Mouse (Mus musculus): Measurements from ENCODE around the gene Klk1b5. TPM values are rescaled to one million over a fixed set of nuclear protein-coding genes. Genes with fewer than 3 reads are reported as not detected.
"Not testable (repeated sequence)": the region's sequence is repeated elsewhere in the genome, so short reads cannot be mapped to it uniquely, and the experiment has no call there.

Gene Klk1b5
- polyA plus RNA-seq (2012; rRNA removed) (not detected in 2 replicates), polyA plus RNA-seq (2014; fragmentation: Nextera tagmentation; extraction: Ambion mirVana) (not detected in 2 replicates)

- DNase-seq (ENCODE audit: low read depth in 3 of 3, low spot score in 3 of 3) (no peak), ATAC-seq (ENCODE audit: insufficient read depth) (no peak)
- H3K27me3 ChIP-seq (ENCODE audit: control insufficient read depth, insufficient read depth, low read length): no peaks in the 10 kb centered on the region
- H3K27ac ChIP-seq: no peak within 1 kb of the TSS
- no peak within 1 kb of the TSS for H3K9ac ChIP-seq (replicated peaks)
- WGBS (ENCODE audit: insufficient replicate concordance): 41% methylated on average over 1 of the region's 1 CpGs
- no peak within 1 kb of the TSS for H3K4me2 ChIP-seq (ENCODE audit: low read depth)
- H3K9me3 ChIP-seq (ENCODE audit: control insufficient read depth, low read length): no peaks in the 10 kb centered on the region
- 0 out of 4 replicates have a peak, but pooled peaks cover 0 to under 1% of the 10 kb centered on the region in 2 experiments for H3K4me1 ChIP-seq (replicated peaks; ENCODE audit: control insufficient read depth in 2 of 2, insufficient read depth in 2 of 2, low read length in 1 of 2)
- no peak for TF ChIP-seq EP300 (IDR thresholded peaks at IDR 0.05; ENCODE audit: low read depth)
- no peak for TF ChIP-seq CTCF (IDR thresholded peaks at IDR 0.05; ENCODE audit: low read depth)
- no peak within 1 kb of the TSS for H3K4me3 ChIP-seq (ENCODE audit: insufficient read depth in 1 of 2, low read depth in 2 of 2, low read length in 2 of 2)
- no peaks in the 10 kb centered on the region for H3K36me3 ChIP-seq (replicated peaks; ENCODE audit: control insufficient read depth, insufficient read depth, low read depth)
These were observed at the start of gene Klk1b5 for GRCm38 (mm10) chr7:44215645-44216044. Gene Klk1b5, plus strand, starts transcription at chr7:44215945.

DNA sequence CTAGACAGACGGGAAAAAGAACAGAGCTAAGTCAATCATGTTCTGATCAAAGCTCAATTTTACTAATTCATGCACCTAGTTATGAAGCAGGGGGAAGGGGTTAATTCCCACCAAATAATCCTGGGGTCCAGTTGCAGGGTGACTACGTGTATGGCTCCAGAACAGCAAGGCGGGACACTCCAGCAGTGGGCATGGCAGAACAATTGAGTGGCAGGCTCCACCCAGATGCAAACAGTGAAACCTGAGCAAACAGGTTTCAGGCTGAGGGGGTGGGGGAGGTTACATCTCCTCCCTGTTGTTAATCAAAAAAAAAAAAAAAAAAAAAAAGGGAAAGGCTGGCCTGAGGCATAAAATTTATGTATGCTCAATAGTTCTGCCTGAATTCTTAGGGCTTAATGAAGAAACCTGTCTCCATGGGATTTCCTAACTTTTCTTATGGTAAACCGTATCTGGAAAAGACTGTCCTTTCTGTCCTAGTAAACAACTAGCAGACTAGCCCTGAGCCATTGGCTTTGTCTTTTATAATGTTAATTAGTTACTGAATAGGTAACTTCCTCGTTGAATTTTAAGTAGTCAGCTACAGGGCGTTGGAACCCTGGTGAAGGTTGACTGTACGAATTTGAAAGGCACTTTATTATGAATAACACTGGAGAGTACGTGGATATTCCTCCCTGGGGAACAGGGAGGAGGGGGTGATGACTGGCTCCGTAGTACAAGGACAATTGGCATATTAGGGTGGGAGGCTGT is 36.3 kb upstream of the Klk1b5 start:
- DNase-seq (ENCODE audit: low read depth in 3 of 3, low spot score in 3 of 3) (no peak), ATAC-seq (ENCODE audit: insufficient read depth) (no peak)
- Histone ChIP-seq H3K4me3 (ENCODE audit: insufficient read depth in 1 of 2, low read depth in 2 of 2, low read length in 2 of 2) (no peak overlapping the region), H3K9ac (replicated peaks) (no peak overlapping the region), H3K4me2 (ENCODE audit: low read depth) (no peak overlapping the region), H3K27me3 (ENCODE audit: control insufficient read depth, insufficient read depth, low read length) (no peaks in the 10 kb centered on the region), H3K9me3 (ENCODE audit: control insufficient read depth, low read length) (no peaks in the 10 kb centered on the region), H3K4me1 (replicated peaks; ENCODE audit: control insufficient read depth in 2 of 2, insufficient read depth in 2 of 2, low read length in 1 of 2) (no peaks in the 10 kb centered on the region), H3K27ac (no peak overlapping the region), H3K36me3 (replicated peaks; ENCODE audit: control insufficient read depth, insufficient read depth, low read depth) (no peaks in the 10 kb centered on the region)
- no peak for TF ChIP-seq CTCF (IDR thresholded peaks at IDR 0.05; ENCODE audit: low read depth)
- TF ChIP-seq EP300 (IDR thresholded peaks at IDR 0.05; ENCODE audit: low read depth): no peak
- WGBS (ENCODE audit: insufficient replicate concordance): 61% methylated on average over 9 of the region's 9 CpGs

- not testable (repeated sequence) for H3K9ac ChIP-seq (replicated peaks); H3K4me3 ChIP-seq (ENCODE audit: insufficient read depth in 1 of 2, low read depth in 2 of 2, low read length in 2 of 2); DNase-seq (ENCODE audit: low read depth in 3 of 3, low spot score in 3 of 3); H3K4me1 ChIP-seq (replicated peaks; ENCODE audit: control insufficient read depth in 2 of 2, insufficient read depth in 2 of 2, low read length in 1 of 2); H3K36me3 ChIP-seq (replicated peaks; ENCODE audit: control insufficient read depth, insufficient read depth, low read depth); ATAC-seq (ENCODE audit: insufficient read depth); H3K4me2 ChIP-seq (ENCODE audit: low read depth); H3K27ac ChIP-seq; H3K27me3 ChIP-seq (ENCODE audit: control insufficient read depth, insufficient read depth, low read length); H3K9me3 ChIP-seq (ENCODE audit: control insufficient read depth, low read length)
- 49% methylated on average over 8 of the region's 8 CpGs for WGBS (ENCODE audit: insufficient replicate concordance)
These were observed 29.2 kb upstream of the Klk1b5 start for GRCm38 (mm10) chr7:44186516-44186915.

- H3K9me3 ChIP-seq (ENCODE audit: control insufficient read depth, low read length); H3K27ac ChIP-seq; DNase-seq (ENCODE audit: low read depth in 3 of 3, low spot score in 3 of 3); H3K36me3 ChIP-seq (replicated peaks; ENCODE audit: control insufficient read depth, insufficient read depth, low read depth); ATAC-seq (ENCODE audit: insufficient read depth); H3K9ac ChIP-seq (replicated peaks); H3K27me3 ChIP-seq (ENCODE audit: control insufficient read depth, insufficient read depth, low read length); H3K4me1 ChIP-seq (replicated peaks; ENCODE audit: control insufficient read depth in 2 of 2, insufficient read depth in 2 of 2, low read length in 1 of 2); H3K4me3 ChIP-seq (ENCODE audit: insufficient read depth in 1 of 2, low read depth in 2 of 2, low read length in 2 of 2); H3K4me2 ChIP-seq (ENCODE audit: low read depth): not testable (repeated sequence)
These were observed 27.8 kb upstream of the Klk1b5 start, which contains the start of gene Klk1b24 for GRCm38 (mm10) chr7:44187936-44188335. Gene Klk1b24, plus strand, starts transcription at chr7:44188236.

DNA sequence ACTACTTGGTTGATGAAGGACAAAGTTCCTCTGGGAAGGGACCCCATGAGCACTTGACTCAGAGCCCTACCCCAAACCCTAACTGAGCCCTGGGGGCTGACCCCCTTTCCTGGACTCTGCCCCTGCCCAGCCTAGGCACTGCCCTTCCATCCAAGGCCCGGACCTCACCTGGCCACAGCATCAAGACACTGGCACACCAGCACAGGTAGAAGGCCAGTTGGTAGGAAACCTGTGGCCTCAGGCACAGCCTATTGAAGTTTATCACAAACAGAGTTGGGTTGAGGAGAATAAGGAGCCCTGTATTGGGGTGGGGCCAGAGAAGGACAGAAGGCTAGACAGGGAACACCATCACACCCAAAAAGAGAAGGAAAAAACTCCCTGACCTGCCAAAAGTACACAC is 22.3 kb upstream of the Klk1b5 start:
- not testable (repeated sequence) for H3K4me2 ChIP-seq (ENCODE audit: low read depth); H3K9me3 ChIP-seq (ENCODE audit: control insufficient read depth, low read length); ATAC-seq (ENCODE audit: insufficient read depth); H3K27me3 ChIP-seq (ENCODE audit: control insufficient read depth, insufficient read depth, low read length); H3K4me1 ChIP-seq (replicated peaks; ENCODE audit: control insufficient read depth in 2 of 2, insufficient read depth in 2 of 2, low read length in 1 of 2); H3K9ac ChIP-seq (replicated peaks); H3K27ac ChIP-seq; H3K36me3 ChIP-seq (replicated peaks; ENCODE audit: control insufficient read depth, insufficient read depth, low read depth); DNase-seq (ENCODE audit: low read depth in 3 of 3, low spot score in 3 of 3); H3K4me3 ChIP-seq (ENCODE audit: insufficient read depth in 1 of 2, low read depth in 2 of 2, low read length in 2 of 2)
- WGBS (ENCODE audit: insufficient replicate concordance): 85% methylated on average over 1 of the region's 1 CpGs

All from liver, embryonic 14.5 days (tissue).